Mouse (Mus musculus) G1E (cell line): ENCODE measurements around the gene Gm10840.

Experiments used
- CTCF ChIP-seq: IDR thresholded peaks from 2 replicates; pipeline ENCODE4 v1.5.1; 2012; ENCODE audit warnings: low read depth, low read length, inconsistent platforms, mixed read lengths
- GATA1 ChIP-seq: IDR thresholded peaks from 2 replicates; pipeline ENCODE4 v1.6.1; 2012; ENCODE audit warnings: borderline replicate concordance, low read length, inconsistent platforms, mixed read lengths
- POLR2AphosphoS5 ChIP-seq: IDR thresholded peaks from 2 replicates; pipeline ENCODE4 v1.6.1; 2012; ENCODE audit warnings: low read depth, low read length, inconsistent platforms; ENCODE audit not compliant: insufficient replicate concordance
- TAL1 ChIP-seq: conservative IDR thresholded peaks from 2 replicates; pipeline ENCODE4 v1.6.1; 2012; ENCODE audit warnings: low read depth, low read length, inconsistent platforms, mixed read lengths

DNA sequence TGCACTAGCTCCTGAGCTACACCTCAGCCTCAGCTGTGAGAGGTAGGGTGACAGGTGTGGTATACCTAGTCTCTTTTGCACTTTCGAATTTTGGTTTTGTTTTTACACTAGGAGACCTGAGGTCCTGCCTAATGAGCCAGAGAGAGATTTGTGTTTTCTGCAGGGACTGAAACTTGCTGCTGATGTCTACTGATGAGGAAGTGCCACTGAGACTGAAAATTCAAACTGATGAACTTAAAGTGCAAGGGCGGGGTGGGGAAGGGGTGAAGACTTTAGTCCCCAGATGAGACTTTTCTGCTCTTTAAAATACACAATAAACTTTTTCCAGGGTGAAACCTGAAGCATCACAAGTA is 19.8 kb downstream of the Gm10840 start:
- no peak for TF ChIP-seq CTCF
- no peak for TF ChIP-seq POLR2AphosphoS5
- TF ChIP-seq TAL1: no peak
- TF ChIP-seq GATA1: no peak
